Mouse (Mus musculus) kidney, adult 18-20 months (tissue): Measurements from ENCODE around the gene Trim28.
"Not testable (repeated sequence)": the region's sequence is repeated elsewhere in the genome, so short reads cannot be mapped to it uniquely, and the experiment has no call there.

Experiments
- DNase-seq: peaks from one replicate; pipeline ENCODE4 v3.0.0; 2021

Gene Trim28

DNA sequence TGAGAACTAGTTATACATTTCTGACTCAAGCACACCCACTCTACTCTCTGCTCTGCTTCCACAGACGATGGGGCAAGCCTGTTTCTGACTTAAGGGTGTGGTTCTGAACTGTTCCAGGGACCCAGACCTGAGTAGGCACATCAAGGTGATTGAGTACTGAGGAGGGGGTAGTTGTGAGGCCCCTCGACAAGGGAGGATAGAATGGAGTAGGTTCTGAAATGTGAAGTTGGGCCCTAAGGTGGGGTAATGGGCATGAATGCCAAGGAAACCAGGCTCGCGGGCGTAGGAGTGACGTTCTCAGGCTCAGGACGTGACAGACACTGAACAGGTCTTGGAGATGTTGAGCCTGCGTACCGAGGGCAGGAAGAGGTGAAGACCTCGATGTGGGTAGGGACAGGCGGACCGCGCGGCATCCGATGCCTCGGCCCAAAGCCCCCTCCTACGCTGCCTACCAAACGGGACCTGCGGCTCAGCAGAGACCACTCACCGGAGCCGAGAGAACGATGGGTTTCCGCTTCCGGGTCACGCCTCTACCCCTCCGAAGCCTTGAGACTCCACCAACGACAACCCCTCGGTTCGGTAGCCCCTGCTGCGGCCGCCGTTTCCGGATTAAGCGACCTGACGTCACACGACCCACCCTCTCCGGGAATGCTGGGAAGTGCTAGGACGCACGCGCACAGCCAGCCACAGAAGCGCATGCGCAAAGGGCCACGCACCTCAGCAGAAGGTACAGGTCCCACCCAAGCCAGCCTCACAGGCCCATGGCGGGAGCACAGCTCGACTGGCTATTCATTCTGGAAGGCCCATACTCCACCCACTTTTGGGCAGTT, 35.4 kb downstream of the Trim28 start, which contains the start of gene Chmp2a:
Chmp2a (minus strand) TSS at position 660 of the 830 bp plus-strand sequence.
- peak; percentile 98 for DNase-seq

GRCm38 (mm10) chr7:13035211-13035855, 36.4 kb downstream of the Trim28 start:
- no peak for DNase-seq

DNA sequence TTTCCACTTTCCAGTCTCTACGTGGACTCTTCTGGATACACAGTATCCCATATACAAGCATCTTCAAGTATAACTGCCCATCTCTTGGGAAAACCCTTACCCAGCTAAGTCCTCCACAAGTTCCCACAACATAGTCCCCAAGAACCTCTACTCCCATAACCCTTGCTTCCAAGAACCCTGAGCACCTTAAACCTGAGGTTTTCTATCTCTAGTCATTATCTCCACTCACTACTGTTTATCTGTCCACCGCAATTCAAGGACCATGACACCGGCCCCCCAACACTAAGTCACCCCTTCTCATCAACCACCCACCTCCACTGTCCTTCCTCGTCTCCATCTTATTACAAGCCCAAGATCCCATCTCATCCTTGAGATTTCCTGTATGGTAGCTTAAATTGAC, 37.9 kb downstream of the Trim28 start:
- no peak for DNase-seq

DNA sequence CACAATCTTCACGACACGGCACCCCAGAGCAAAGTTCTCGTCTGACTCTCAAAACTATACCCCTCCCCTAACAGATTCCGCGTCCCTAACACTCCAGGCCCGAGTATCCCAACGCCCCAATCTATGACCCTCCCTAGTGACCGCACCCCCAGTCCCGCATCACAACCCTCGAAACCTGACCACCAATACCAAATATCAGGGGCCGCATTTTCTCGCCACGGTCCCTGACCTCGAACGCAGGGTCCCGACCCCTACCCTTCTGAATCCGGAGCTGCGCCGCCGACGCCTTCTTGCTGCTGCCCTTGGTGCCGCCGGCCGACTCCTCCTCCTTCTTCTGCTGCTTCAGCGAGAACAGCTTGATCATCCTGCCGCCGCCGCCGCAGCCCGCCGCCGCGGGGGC, 38.5 kb downstream of the Trim28 start:
- peak; percentile 56 for DNase-seq

- DNase-seq, result peak; percentile 99
Measured at GRCm38 (mm10) chr7:13037901-13038555, 39.1 kb downstream of the Trim28 start, which contains the start of gene Ube2m. Gene Ube2m, minus strand, starts transcription at chr7:13038275.

DNA sequence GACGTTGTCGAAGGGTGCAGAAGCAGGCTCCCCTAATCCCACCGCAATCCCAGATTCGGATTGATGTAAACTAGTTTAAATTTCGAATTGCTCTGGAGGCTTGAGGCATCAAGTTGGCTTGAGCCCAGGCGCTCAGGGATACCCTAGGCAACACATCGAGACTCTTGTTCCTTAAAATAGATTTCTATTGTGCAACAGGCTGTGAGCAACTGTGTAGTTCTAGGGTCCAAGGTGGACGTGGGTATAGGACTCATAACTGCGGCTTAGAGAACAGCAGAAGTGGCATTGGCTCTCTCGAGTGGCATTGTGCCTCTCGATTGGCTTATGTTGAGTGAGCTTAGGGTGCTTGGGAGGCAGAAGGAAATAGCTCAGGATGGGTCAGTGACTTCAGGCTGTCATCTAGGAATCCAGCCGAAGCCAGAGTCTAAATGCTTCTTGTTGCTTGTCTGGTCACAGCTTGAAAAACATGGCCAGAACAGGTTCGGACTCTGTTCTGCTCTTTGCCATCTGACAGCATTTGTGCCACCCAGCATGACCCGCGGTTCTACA, 39.8 kb downstream of the Trim28 start:
- peak; percentile 43 for DNase-seq

DNA sequence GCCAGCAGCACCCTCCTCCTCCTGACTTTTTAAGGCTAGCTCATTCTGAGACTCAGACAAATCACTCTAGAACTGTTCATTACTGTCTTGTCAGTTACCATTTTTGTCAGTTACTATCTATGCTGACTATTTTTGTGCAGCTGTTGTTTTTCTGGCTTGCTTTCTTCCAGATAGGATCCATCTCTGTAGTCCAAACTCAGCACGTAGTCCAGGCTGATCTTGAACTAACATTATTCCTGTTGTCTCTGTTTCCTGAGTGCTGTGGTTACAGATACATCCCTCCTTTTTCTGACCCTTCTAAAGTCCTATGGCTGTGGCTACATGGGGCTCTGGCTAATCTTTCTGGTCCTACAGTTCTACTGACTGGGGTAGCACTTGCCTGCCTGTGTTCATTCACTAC, 40.3 kb downstream of the Trim28 start:
- DNase-seq, result no peak

- DNase-seq, result no peak
Measured at GRCm38 (mm10) chr7:13041256-13041655, 42.3 kb downstream of the Trim28 start.

DNA sequence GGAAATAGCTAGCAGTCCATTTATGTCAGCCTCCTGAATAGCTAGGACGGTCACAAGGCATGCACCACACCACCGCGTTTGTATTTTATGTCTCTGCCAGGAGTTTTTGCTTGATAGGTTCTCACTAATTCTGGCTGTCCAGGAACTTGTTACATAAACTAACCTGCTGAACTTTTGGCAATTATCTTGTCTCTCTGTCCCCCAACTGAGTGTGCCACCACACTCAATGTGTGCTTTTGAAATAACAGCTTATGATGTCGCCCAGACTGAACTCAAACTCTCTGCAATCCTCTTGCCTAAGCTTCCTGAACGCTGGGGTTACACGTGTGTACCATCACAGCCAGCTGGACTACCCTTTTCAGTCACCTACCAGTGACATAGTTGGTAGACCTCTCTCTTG, 43.6 kb downstream of the Trim28 start:
- no peak for DNase-seq

- no peak for DNase-seq
Measured at GRCm38 (mm10) chr7:13043120-13043444, 44.2 kb downstream of the Trim28 start.

GRCm38 (mm10) chr7:13043445-13044253, 44.7 kb downstream of the Trim28 start:
- peak; percentile 37 for DNase-seq

DNA sequence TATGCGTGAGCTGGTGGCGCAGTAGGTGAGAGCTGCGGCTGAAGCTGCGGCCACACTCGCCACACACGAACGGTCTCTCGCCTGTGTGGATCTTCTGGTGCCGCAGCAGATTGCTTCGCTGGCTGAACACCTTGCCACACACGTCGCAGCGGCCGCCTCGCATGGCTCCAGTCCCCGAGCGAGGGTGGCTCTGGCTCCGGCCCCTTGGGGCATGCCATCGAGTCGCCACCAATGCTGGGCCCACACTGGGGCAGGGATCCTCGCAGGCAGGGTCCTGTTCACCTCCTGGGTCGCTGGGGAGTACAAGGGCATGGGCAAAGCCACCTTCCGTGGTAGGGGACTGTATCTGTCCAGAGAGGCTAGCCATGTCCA, 45.3 kb downstream of the Trim28 start:
- DNase-seq, result no peak

- peak; percentile 74 for DNase-seq
Measured at GRCm38 (mm10) chr7:13046084-13046483, 47.2 kb downstream of the Trim28 start.

- no peak for DNase-seq
Measured at GRCm38 (mm10) chr7:13053001-13053400, 54.1 kb downstream of the Trim28 start.

- DNase-seq, result no peak
Measured at GRCm38 (mm10) chr7:13053501-13053900, 54.6 kb downstream of the Trim28 start.

- no peak for DNase-seq
Measured at GRCm38 (mm10) chr7:13053961-13054286, 55.0 kb downstream of the Trim28 start.

DNA sequence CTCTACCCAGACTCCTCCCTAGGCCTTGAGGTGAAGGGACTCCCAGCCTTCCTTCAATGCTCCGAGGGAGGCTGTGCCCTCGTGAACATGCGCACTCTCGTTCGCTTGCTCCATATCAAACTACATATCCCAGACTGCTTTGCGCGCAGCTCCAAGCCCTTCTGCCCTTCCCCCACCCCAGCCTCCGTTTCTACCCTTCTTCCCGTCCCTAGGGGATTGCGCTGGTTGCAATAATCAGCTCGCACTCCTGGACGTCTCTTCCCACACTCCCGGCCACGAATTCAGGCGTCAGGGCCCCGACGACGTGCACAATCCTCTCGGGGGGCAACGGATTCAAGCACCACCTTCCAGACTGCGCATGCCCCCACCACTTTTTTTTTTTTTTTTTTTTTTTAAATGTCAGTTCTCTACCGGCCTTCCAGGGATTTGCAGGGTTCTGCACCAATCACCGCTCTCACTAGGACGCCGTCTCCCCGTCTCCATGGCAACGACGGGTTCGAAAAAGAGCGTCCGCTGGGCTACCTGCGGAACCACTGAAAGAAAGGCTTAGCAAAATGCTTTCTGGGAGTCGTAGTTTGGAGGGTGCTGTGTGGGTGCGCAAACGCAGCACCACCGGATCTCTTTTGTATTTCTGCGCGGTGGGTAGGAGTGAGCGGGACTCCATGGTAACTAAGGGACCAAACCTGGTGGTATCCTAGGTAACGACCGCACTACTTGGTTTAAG, 55.5 kb downstream of the Trim28 start, which contains the start of gene Mzf1:
Mzf1 (minus strand) TSS at position 478 of the 724 bp plus-strand sequence.
- peak; percentile 94 for DNase-seq

DNA sequence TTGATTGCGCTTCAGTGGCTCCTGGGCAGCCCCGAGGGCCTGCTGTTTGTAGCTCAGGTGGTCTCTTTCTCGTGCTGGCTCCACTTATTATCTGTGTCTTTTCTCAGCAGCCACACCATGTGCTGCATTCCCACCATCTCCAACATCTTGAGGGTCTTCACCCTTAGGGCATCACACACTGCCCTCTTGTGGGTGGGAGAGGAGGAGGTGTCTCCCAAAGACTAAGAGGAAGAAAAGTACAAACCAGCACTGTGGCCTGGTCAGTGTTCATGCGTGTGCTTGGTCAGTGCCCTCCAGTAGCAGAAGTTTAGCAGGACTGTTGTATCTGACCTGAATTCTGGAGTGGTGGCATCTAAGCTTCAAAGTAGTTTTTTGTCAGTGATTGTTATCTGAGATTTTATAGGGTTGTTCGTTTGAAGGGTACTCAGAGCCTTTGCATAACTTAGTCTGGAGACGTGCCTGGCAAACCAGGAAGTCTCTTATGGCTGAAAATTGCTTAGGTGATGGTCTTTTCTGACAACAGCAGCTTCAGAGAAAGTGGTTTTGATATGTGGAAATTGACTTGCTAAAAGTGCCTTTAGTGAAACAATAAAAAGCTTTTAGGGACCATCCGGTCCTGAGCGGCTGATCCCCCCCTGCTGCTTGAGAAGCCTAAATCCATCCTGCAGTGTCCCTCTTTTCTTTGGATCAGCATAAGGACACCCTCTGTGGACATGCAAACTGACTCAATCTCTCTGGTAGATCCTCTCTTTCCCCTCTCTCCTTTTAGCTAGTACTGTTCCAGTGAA, 58.2 kb downstream of the Trim28 start:
- DNase-seq, result no peak

- DNase-seq, result no peak
Measured at GRCm38 (mm10) chr7:13059536-13059935, 60.6 kb downstream of the Trim28 start.

GRCm38 (mm10) chr7:13063399-13063798, 64.5 kb downstream of the Trim28 start:
- DNase-seq, result not testable (repeated sequence)

GRCm38 (mm10) chr7:13072293-13072692, 73.4 kb downstream of the Trim28 start:
- DNase-seq, result no peak
